Mouse (Mus musculus) heart, postnatal 0 days (tissue): ENCODE measurements at regions not wholly inside any gene's neighbourhood (a gene's known extent, or its start where the extent isn't known, plus 50 kb on each side); places are given as distances from the start of the nearest gene placed in this dataset.

Experiments used
- CTCF ChIP-seq: IDR thresholded peaks from 2 replicates; pipeline ENCODE4 v1.5.1; 2016; ENCODE audit warnings: antibody characterized with exemption, control low read depth, low read depth
- EP300 ChIP-seq: IDR thresholded peaks from 2 replicates; pipeline ENCODE4 v1.6.1; 2016; ENCODE audit warnings: antibody characterized with exemption, low read depth

DNA sequence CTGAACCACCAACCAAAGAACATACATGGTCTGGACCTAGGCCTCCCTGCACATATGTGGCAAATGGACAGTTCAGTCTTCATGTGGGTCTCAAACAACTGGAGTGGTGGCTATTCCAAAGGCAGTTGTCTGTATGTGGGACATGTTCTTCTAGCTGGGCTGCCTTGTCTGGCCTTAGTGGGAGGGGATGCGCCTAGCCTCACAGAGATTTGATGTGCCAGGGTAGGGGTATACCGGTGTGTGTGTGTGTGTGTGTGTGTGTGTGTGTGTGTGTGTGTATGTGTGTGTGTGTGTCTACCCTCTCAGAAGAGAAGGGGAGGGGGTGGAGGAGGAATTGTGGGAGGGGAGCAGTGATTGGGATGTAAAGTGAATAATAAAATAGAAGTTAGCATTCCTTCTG, 344.0 kb downstream of the Dhx35 start:
- TF ChIP-seq CTCF = no peak
- no peak for TF ChIP-seq EP300
